ENCODE assay signal across 8 mouse cellular contexts in genomic region chr6:119544518-119544864, GRCm38 (mm10). TPM values are rescaled to one million over a fixed set of nuclear protein-coding genes. Genes with fewer than 3 reads are reported as not detected.
DNase-seq lines count a peak whose midpoint lies in the region; ATAC-seq and TF ChIP-seq lines count a peak whose summit lies in the region.

No protein-coding gene starts in this region.

- in situ Hi-C loops in Patski (cut with MboI; ENCODE audit: low pct_unique_long_range_greater_than_20kb): no loop called here

- CTCF ChIA-PET in Patski (lab: Charles Lee): interaction anchor here (1.7 to 1.8 kb wide), 2 partner anchors 23 to 148 kb away, joined by 4 to 6 read pairs; no protein-coding TSS in a partner anchor

- H3K9ac ChIP-seq in forebrain, embryonic 14.5 days (ENCODE audit: low read length): peak overlapping the region; percentile 74
- H3K9ac ChIP-seq in limb, embryonic 12.5 days (replicated peaks): peak overlapping the region; percentile 93

- no peaks in the 10 kb centered on the region for H3K27me3 ChIP-seq in Patski
- H3K27me3 ChIP-seq in forebrain, embryonic 14.5 days (replicated peaks; ENCODE audit: control insufficient read depth, insufficient read depth, low read length): peaks cover 4% of the 10 kb centered on the region; the same call in 1 of the 2 replicates
- H3K27me3 ChIP-seq in limb, embryonic 12.5 days: peaks cover 4% of the 10 kb centered on the region; the same call in 1 of the 2 replicates

- POLR2A ChIA-PET in Patski (lab: Charles Lee): interaction anchor here (1.9 kb wide), 1 partner anchor 11 kb away, joined by 5 read pairs; no protein-coding TSS in a partner anchor

- TF ChIP-seq POLR2A in olfactory bulb, adult 2 months (IDR thresholded peaks at IDR 0.05; ENCODE audit: insufficient read depth, low read depth, low read length): no peak

- ATAC-seq in Patski: peak; percentile 14
- ATAC-seq in forebrain, embryonic 14.5 days: peak; percentile 41; the same call in 1 of the 2 replicates
- peak; percentile 48 for ATAC-seq in limb, embryonic 12.5 days (ENCODE audit: insufficient number of reproducible peaks, insufficient read depth, low FRiP score, low TSS enrichment, low read depth)

- H3K36me3 ChIP-seq in forebrain, embryonic 14.5 days (ENCODE audit: control insufficient read depth, insufficient read depth, low read length): no peaks in the 10 kb centered on the region
- H3K36me3 ChIP-seq in limb, embryonic 12.5 days: no peaks in the 10 kb centered on the region

- H3K4me3 ChIP-seq in forebrain, embryonic 14.5 days (ENCODE audit: low read depth, low read length): peak overlapping the region; percentile 69
- peak overlapping the region; percentile 87 for H3K4me3 ChIP-seq in limb, embryonic 12.5 days (replicated peaks)
- peak overlapping the region; percentile 70 for H3K4me3 ChIP-seq in olfactory bulb, adult 2 months (ENCODE audit: insufficient read depth, low read depth, low read length)

- no peaks in the 10 kb centered on the region for H3K4me1 ChIP-seq in forebrain, embryonic 14.5 days (ENCODE audit: control insufficient read depth, insufficient read depth, low read length)
- H3K4me1 ChIP-seq in limb, embryonic 12.5 days (replicated peaks): peaks cover 27% of the 10 kb centered on the region
- peaks cover 8% of the 10 kb centered on the region for H3K4me1 ChIP-seq in olfactory bulb, adult 2 months (ENCODE audit: control insufficient read depth, insufficient read depth, low read length)

- DNase-seq in kidney, adult 18-20 months: peak; percentile 14
- DNase-seq in kidney, adult 9 months: no peak
- no peak for DNase-seq in Patski (ENCODE audit: low read depth, low spot score)
- peak; percentile 22 for DNase-seq in forebrain, embryonic 14.5 days (ENCODE audit: low spot score)
- no peak for DNase-seq in frontal cortex, postnatal 10 days (ENCODE audit: low spot score in 2 of 2)
- no peak for DNase-seq in thymus, postnatal 10 days (ENCODE audit: low spot score in 2 of 2)

- H3K27ac ChIP-seq in forebrain, embryonic 14.5 days (ENCODE audit: low read depth, low read length): no peak overlapping the region
- H3K27ac ChIP-seq in limb, embryonic 12.5 days: peak overlapping the region; percentile 56; the same call in 1 of the 2 replicates
- no peak overlapping the region for H3K27ac ChIP-seq in olfactory bulb, adult 2 months (ENCODE audit: insufficient read depth, low read depth, low read length)

- TF ChIP-seq CTCF in Patski (IDR thresholded peaks at IDR 0.05): no peak
- TF ChIP-seq CTCF in olfactory bulb, adult 2 months (IDR thresholded peaks at IDR 0.05; ENCODE audit: insufficient read depth, low read depth, low read length): no peak

- peak overlapping the region; percentile 94 for H3K4me2 ChIP-seq in forebrain, embryonic 14.5 days (ENCODE audit: low read length)
- H3K4me2 ChIP-seq in limb, embryonic 12.5 days: peak overlapping the region; percentile 84

- H3K9me3 ChIP-seq in forebrain, embryonic 14.5 days (replicated peaks; ENCODE audit: control insufficient read depth, low read length): no peaks in the 10 kb centered on the region
- 0 out of 2 replicates have a peak, but pooled peaks cover 3% of the 10 kb centered on the region for H3K9me3 ChIP-seq in limb, embryonic 12.5 days

- WGBS in forebrain, embryonic 14.5 days: under 1% methylated on average over 14 of the region's 14 CpGs
- WGBS in limb, embryonic 12.5 days: under 1% methylated on average over 14 of the region's 14 CpGs
- 9% methylated on average over 14 of the region's 14 CpGs for WGBS in olfactory bulb, adult 2 months

RNA-seq across cellular contexts. Expression of gene Wnt5b, which starts 0.3 kb away (rescaled TPM):
- 9.8 TPM for polyA plus RNA-seq in Patski (2021)
- polyA plus RNA-seq in forebrain, embryonic 14.5 days (2014; fragmentation: Nextera tagmentation; extraction: Ambion mirVana): 3.0 and 3.4 TPM in 2 replicates
- 21.9 and 24.9 TPM in 2 replicates for polyA plus RNA-seq in limb, embryonic 12.5 days (2016; fragmentation: Nextera tagmentation; extraction: Ambion mirVana)
- polyA plus RNA-seq in olfactory bulb, adult 2 months (2012; ENCODE audit: insufficient read depth, insufficient read length, low replicate concordance, missing spikeins): not detected in 2 replicates

Comparison
In these comparisons a context has a peak if more than half of its experiments do, and no peak if none do; other contexts are left out.
1. DNase-seq: peak in kidney, adult 18-20 months (single experiment) and forebrain, embryonic 14.5 days (single experiment); none in kidney, adult 9 months (single experiment), Patski (single experiment), frontal cortex, postnatal 10 days (0 of 2) and thymus, postnatal 10 days (0 of 2).
2. Peak in every context shown above with its lines, with median percentiles within 50 percentile points of each other: ATAC-seq and H3K4me3 ChIP-seq.